18 mouse cellular contexts compared by ENCODE assay signal in the genomic region with DNA sequence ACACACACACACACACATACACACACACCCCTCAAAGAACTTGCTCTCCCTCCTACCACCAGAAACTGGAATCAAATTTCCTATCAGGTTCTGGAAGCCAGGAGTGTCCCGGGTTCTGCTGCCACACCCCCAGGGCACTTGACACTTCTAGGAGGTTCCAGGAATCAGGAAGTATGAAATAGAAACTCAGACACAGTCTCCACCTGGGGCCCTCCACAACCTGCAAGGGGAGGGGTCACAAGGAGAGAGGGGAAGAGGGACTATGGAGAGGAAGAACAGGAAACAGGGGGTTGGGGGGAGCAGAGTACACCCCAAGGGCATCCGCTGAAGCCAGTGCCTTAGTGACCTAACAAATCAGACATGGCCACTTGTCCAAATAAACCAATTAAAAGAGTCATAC. TPM values are rescaled to one million over a fixed set of nuclear protein-coding genes. Genes with fewer than 3 reads are reported as not detected.
"Had no signal": no experiment of that assay in that cellular context is flagged by ENCODE, and none has a peak within 500 bp of the region (broad histone marks: within the 10 kb centered on the region; RNA-seq: fewer than 3 reads in every experiment).

No protein-coding gene starts in this region.

- DNase-seq: kidney, adult 18-20 months; kidney, postnatal 10 days; kidney, postnatal 4 days; lung, postnatal 10 days; midbrain, embryonic 14.5 days; thymus, adult 2 months; thymus, postnatal 25 days had no signal

- H3K27ac ChIP-seq: layer of hippocampus, adult 2 months; limb, embryonic 13.5 days; liver, embryonic 14.5 days; neural tube, embryonic 12.5 days had no signal

- H3K27me3 ChIP-seq: limb, embryonic 13.5 days; neural tube, embryonic 12.5 days had no signal

- H3K4me2 ChIP-seq: limb, embryonic 13.5 days; neural tube, embryonic 12.5 days had no signal

- H3K4me3 ChIP-seq: layer of hippocampus, adult 2 months; limb, embryonic 13.5 days; neural tube, embryonic 12.5 days had no signal

- H3K9ac ChIP-seq: limb, embryonic 13.5 days; liver, embryonic 14.5 days; neural tube, embryonic 12.5 days had no signal

- H3K9me3 ChIP-seq: limb, embryonic 13.5 days; neural tube, embryonic 12.5 days had no signal

- H3K36me3 ChIP-seq: limb, embryonic 13.5 days; neural tube, embryonic 12.5 days had no signal

- H3K4me1 ChIP-seq: neural tube, embryonic 12.5 days had no signal

RNA-seq across cellular contexts. Expression of gene Cxcr1, which starts 13.0 kb away (rescaled TPM):
- total RNA-seq: layer of hippocampus, adult 2 months; layer of hippocampus, postnatal 10 days; left cerebral cortex, postnatal 36 days; liver, adult 2 months; monocyte, adult 5-6 weeks had no signal
- polyA plus RNA-seq: kidney, embryonic 14.5 days; limb, embryonic 13.5 days; liver, adult 2 months; liver, embryonic 14.5 days; midbrain, embryonic 14.5 days; neural tube, embryonic 12.5 days; testis, adult 2 months; thymus, adult 2 months; urinary bladder, adult 2 months had no signal

RNA-seq across cellular contexts. Expression of gene Cxcr2, which starts 27.7 kb away (rescaled TPM):
- total RNA-seq: layer of hippocampus, adult 2 months; liver, adult 2 months had no signal
- polyA plus RNA-seq: kidney, embryonic 14.5 days; midbrain, embryonic 14.5 days; testis, adult 2 months had no signal

RNA-seq across cellular contexts. Expression of gene Rufy4, which starts 56.1 kb away (rescaled TPM):
- total RNA-seq: left cerebral cortex, postnatal 36 days had no signal
- polyA plus RNA-seq: kidney, embryonic 14.5 days had no signal
